Mouse (Mus musculus): ENCODE results near the gene Plekhg6. TPM values are rescaled to one million over a fixed set of nuclear protein-coding genes. Genes with fewer than 3 reads are reported as not detected.

Plekhg6 gene
- polyA plus RNA-seq, 1 experiment, result not detected

DNA sequence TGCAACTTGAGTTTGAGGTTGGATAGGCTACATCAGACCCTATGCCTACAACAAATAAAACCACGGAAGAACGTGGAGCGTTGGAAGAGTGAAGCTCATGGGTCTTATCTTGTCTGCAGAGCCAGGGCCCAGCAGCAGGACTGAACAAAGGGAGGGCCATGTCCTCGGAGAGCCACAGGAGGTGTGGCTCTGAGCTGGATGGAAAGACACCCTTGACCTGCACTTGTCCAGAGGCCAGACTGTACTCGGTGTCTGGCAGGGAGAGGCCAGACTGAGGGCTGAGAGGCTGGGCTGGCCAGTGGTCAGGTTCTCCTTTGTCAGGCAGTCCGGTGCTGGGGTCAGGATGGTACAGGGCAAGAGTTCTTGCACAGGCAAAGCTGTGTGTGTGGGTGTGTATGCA lies 55.3 kb downstream of the Plekhg6 start:
- H3K9me3 ChIP-seq (ENCODE audit: control insufficient read depth, low read length), result no peaks in the 10 kb centered on the region
- H3K27me3 ChIP-seq (ENCODE audit: control insufficient read depth), result peaks cover 19% of the 10 kb centered on the region
- no peaks in the 10 kb centered on the region for H3K4me1 ChIP-seq (ENCODE audit: control insufficient read depth)
- no peaks in the 10 kb centered on the region for H3K36me3 ChIP-seq (ENCODE audit: control insufficient read depth)
- TF ChIP-seq TAL1 (IDR thresholded peaks at IDR 0.05; ENCODE audit: low read length) (no peak), GATA1 (IDR thresholded peaks at IDR 0.05; ENCODE audit: low read length) (no peak)
- H3K4me3 ChIP-seq (replicated peaks), result no peak overlapping the region

DNA sequence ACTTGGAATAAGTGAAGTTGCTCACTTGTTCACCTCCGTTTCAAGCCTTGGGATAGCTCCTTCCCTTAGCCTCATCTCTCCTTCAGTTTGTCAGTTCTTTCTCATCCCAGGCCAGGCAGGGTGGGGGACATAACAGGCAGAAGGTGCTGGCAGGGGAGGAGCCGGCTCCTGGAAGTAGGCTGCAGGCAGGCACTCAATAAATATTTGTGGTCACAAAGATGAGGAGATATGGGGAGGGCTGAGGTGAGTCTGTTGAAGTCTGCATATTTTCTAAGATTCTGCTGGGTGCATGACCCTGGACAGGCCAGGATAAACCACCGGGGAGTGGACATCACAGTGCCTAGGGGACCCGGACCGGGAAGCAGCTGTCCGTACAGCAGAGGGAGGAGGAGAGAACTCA lies 57.0 kb downstream of the Plekhg6 start:
- Histone ChIP-seq H3K9me3 (ENCODE audit: control insufficient read depth, low read length) (no peaks in the 10 kb centered on the region), H3K36me3 (ENCODE audit: control insufficient read depth) (no peaks in the 10 kb centered on the region), H3K4me1 (ENCODE audit: control insufficient read depth) (no peaks in the 10 kb centered on the region), H3K4me3 (replicated peaks) (no peak overlapping the region), H3K27me3 (ENCODE audit: control insufficient read depth) (peaks cover 17% of the 10 kb centered on the region)
- TF ChIP-seq GATA1 (IDR thresholded peaks at IDR 0.05; ENCODE audit: low read length), result no peak
- TF ChIP-seq TAL1 (IDR thresholded peaks at IDR 0.05; ENCODE audit: low read length), result no peak

DNA sequence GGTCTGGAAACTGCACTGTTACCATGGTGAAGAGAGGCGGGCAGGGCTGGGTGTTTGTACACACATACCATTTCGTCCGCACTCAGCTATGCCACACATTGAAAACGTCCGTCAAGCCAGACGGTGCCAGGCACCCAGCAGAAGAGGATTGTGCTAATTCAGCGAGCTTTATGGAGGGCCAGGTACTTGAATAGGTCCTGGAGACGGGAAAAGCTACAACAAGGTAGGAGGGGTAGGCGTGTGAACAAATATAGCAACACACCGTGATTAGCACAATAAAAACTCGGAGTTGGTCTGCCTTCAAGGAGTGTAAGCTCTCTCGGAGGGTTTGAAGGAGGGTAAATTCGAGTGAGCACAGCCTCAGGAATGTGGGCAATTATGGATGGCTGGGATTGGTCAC lies 57.8 kb downstream of the Plekhg6 start:
- peaks cover 17% of the 10 kb centered on the region for H3K27me3 ChIP-seq (ENCODE audit: control insufficient read depth)
- no peaks in the 10 kb centered on the region for H3K4me1 ChIP-seq (ENCODE audit: control insufficient read depth)
- no peaks in the 10 kb centered on the region for H3K9me3 ChIP-seq (ENCODE audit: control insufficient read depth, low read length)
- TF ChIP-seq TAL1 (IDR thresholded peaks at IDR 0.05; ENCODE audit: low read length), result no peak
- H3K4me3 ChIP-seq (replicated peaks), result no peak overlapping the region
- no peaks in the 10 kb centered on the region for H3K36me3 ChIP-seq (ENCODE audit: control insufficient read depth)

DNA sequence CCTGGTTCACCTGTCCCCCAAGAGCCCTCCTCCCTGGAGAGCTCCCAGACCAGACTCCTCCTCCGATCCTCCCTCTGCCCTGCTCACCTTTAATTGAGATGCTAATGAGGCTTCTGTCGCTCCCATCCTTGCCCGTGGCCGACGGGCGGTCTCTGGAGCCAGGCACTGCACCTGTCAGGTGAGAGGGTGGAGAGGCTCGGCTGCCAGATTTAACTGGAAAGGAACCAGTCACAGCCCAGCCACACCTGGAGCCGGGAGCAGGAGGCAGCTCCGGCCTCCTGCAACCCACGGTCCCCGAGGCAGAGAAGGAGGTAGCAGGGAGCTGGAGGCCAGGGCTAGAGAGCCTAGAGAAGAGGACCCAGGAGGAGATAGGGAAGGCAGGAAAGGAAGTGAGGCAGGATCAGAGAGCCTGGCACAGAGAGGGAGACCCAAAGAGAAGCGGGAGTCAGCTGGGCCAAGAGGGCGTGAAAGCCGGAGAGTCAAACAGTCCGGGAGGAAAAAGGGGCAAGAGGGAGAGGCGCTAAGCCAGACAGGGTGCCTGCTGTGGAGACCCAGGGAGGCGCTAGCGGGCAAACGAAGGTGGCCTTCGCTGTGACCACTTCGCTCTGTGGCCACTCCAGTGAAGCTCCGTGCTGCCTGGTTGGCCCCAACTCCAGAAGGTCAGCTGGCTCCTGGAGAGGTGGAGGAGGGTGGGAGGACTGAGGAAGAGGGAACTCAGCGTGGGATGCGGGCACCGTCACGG lies 59.3 kb downstream of the Plekhg6 start:
- TF ChIP-seq GATA1 (IDR thresholded peaks at IDR 0.05; ENCODE audit: low read length), result no peak
- TF ChIP-seq TAL1 (IDR thresholded peaks at IDR 0.05; ENCODE audit: low read length), result no peak
- Histone ChIP-seq H3K36me3 (ENCODE audit: control insufficient read depth) (no peaks in the 10 kb centered on the region), H3K4me3 (replicated peaks) (no peak overlapping the region), H3K4me1 (ENCODE audit: control insufficient read depth) (no peaks in the 10 kb centered on the region), H3K27me3 (ENCODE audit: control insufficient read depth) (peaks cover 17% of the 10 kb centered on the region), H3K9me3 (ENCODE audit: control insufficient read depth, low read length) (no peaks in the 10 kb centered on the region)

DNA sequence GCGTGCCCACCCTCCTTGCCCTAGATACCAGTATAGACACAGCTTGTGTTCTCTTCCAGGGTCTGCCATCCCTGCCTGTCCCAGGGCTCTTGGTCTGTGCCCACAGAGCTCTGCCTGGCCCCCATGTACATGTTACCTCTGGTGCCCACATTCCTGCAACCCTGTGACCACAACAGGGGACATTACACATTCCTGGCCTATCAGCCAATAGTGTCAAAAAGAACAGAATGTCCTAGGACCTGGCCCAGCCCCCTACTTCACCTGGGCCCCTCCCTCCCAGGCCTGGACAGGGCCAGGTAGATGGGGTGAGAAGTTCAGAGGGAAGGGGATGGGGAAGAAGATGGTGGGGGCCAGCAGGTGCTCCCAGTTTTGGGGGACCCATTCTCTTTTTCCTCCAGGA lies 60.3 kb downstream of the Plekhg6 start, which contains the start of gene Scnn1a:
TSS of gene Scnn1a (plus strand) at position 337 of the 400 bp plus-strand sequence.
- Histone ChIP-seq H3K9me3 (ENCODE audit: control insufficient read depth, low read length) (no peaks in the 10 kb centered on the region), H3K27me3 (ENCODE audit: control insufficient read depth) (peaks cover 17% of the 10 kb centered on the region), H3K4me3 (replicated peaks) (no peak within 1 kb of the TSS), H3K36me3 (ENCODE audit: control insufficient read depth) (no peaks in the 10 kb centered on the region), H3K4me1 (ENCODE audit: control insufficient read depth) (no peaks in the 10 kb centered on the region)
- TF ChIP-seq TAL1 (IDR thresholded peaks at IDR 0.05; ENCODE audit: low read length), result no peak
- no peak for TF ChIP-seq GATA1 (IDR thresholded peaks at IDR 0.05; ENCODE audit: low read length)

DNA sequence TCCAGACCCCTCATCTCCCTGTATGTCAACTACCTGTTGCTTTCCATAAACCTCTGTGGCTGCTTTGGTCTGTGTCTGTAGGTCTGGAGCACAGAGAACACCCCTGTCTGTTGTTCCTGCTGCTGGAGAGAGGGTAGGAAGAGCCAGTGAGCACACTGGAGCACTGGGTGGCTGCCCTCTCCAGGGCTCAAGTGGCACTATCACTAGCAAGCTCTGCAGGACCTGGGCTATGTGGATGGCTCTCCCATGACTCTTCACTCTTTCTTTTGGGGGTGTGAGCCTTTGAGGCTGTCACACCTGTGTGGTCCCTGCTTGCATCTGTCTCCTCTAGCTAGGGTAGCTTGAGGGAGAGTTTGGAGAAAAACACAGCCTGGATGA lies 60.7 kb downstream of the Plekhg6 start:
- H3K4me1 ChIP-seq (ENCODE audit: control insufficient read depth), result no peaks in the 10 kb centered on the region
- H3K27me3 ChIP-seq (ENCODE audit: control insufficient read depth), result peaks cover 17% of the 10 kb centered on the region
- no peak overlapping the region for H3K4me3 ChIP-seq (replicated peaks)
- no peaks in the 10 kb centered on the region for H3K36me3 ChIP-seq (ENCODE audit: control insufficient read depth)
- no peaks in the 10 kb centered on the region for H3K9me3 ChIP-seq (ENCODE audit: control insufficient read depth, low read length)
- no peak for TF ChIP-seq TAL1 (IDR thresholded peaks at IDR 0.05; ENCODE audit: low read length)
- no peak for TF ChIP-seq GATA1 (IDR thresholded peaks at IDR 0.05; ENCODE audit: low read length)

DNA sequence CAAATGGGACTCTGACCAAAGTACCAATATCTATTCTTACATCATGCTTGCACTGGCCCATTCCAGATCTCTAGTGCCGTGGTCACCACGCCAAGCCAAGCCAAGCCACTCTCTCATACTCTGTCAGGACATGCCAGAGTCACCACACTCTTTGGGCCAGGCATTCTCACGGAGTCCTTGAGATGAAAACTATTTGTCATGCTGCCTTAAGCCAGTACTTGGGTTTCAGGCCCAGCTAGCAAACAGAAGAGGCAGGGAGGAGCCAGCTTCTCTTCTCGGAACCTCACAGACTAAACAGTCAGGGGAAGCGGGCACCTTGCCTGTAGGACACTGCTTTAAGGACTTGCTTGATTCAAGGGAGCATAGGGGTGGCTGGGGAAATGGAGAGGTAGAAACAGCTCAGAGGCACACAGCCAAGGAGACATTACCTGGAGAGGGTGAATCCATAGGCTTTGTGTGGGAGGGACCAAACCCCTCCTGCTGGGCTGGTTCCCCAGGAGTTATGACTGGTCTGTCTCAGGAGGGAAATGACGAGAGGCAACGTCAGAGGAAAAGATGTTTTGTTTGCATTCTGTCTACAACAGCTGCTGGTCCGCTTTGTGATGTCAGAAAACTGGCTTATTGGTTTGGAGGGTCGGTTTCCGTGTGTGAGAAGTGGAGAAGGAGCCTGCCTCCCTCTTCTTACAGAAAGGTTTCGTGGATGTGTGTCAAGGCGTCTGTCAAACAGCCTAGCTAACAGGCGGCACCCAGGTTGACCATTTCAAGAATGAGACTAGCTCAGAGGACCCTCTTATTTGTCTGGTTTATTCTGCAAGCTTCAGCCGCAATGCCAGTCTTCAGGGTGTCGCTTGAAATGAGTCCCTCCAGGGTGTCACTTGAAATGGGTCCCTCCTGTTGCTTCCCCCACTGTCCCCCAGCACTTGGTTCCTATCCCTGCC lies 61.3 kb downstream of the Plekhg6 start:
- H3K4me3 ChIP-seq (replicated peaks), result no peak overlapping the region
- H3K36me3 ChIP-seq (ENCODE audit: control insufficient read depth), result no peaks in the 10 kb centered on the region
- TF ChIP-seq TAL1 (IDR thresholded peaks at IDR 0.05; ENCODE audit: low read length), result no peak
- no peak for TF ChIP-seq GATA1 (IDR thresholded peaks at IDR 0.05; ENCODE audit: low read length)
- H3K27me3 ChIP-seq (ENCODE audit: control insufficient read depth), result peaks cover 18% of the 10 kb centered on the region
- H3K9me3 ChIP-seq (ENCODE audit: control insufficient read depth, low read length), result no peaks in the 10 kb centered on the region
- no peaks in the 10 kb centered on the region for H3K4me1 ChIP-seq (ENCODE audit: control insufficient read depth)

DNA sequence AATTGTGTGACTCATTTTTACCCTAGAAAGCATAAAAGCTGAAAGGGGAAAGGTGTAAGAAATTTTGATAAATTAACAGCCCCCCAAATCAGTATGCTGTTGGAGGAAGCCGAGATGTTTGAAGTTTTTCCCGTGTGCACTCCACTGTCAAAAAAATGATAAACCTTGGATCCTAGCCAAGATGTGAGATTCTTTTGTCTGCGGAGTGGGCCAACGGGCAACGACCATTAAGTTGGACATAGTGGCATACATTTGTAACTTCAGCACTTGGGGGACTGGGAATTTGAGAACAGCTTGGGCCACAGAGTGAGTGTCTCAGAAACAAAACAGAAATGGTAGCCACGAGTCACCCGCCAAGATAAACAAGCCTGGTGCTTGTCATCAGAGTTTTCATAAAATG lies 63.5 kb downstream of the Plekhg6 start:
- Histone ChIP-seq H3K4me1 (ENCODE audit: control insufficient read depth) (peaks cover 3% of the 10 kb centered on the region), H3K27me3 (ENCODE audit: control insufficient read depth) (peaks cover 36% of the 10 kb centered on the region), H3K4me3 (replicated peaks) (no peak overlapping the region), H3K36me3 (ENCODE audit: control insufficient read depth) (no peaks in the 10 kb centered on the region; the same call in 1 of the 2 replicates), H3K9me3 (ENCODE audit: control insufficient read depth, low read length) (no peaks in the 10 kb centered on the region)
- TF ChIP-seq TAL1 (IDR thresholded peaks at IDR 0.05; ENCODE audit: low read length), result no peak
- no peak for TF ChIP-seq GATA1 (IDR thresholded peaks at IDR 0.05; ENCODE audit: low read length)

DNA sequence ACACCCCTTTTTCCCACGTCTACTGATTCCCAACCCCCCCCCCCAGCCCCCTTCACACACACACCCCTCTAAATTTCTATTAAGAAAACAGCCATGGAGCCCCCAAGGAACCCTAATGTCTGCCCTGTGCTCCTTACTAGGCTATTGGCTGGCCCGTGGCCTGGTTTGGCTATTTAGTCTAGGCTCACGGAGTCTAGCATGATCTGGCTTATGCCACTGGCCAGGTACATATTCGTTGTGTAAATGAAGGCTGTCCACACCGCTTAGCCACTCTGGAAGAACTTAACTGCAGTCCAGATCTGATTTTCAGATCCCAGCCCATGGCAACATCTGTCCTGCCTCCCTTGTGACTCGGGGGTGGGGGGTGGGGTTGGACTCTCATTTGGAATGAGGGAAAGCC lies 65.8 kb downstream of the Plekhg6 start:
- peaks cover 21% of the 10 kb centered on the region for H3K27me3 ChIP-seq (ENCODE audit: control insufficient read depth)
- H3K36me3 ChIP-seq (ENCODE audit: control insufficient read depth), result no peaks in the 10 kb centered on the region; the same call in 1 of the 2 replicates
- TF ChIP-seq TAL1 (IDR thresholded peaks at IDR 0.05; ENCODE audit: low read length), result no peak
- TF ChIP-seq GATA1 (IDR thresholded peaks at IDR 0.05; ENCODE audit: low read length), result no peak
- peaks cover 3% of the 10 kb centered on the region for H3K4me1 ChIP-seq (ENCODE audit: control insufficient read depth)
- H3K4me3 ChIP-seq (replicated peaks), result no peak overlapping the region
- no peaks in the 10 kb centered on the region for H3K9me3 ChIP-seq (ENCODE audit: control insufficient read depth, low read length)

Data from erythroblast, embryonic 14.5 days (primary cell).